Mouse (Mus musculus) inflammation-experienced regulatory T-cells, adult 6 months (primary cell): ENCODE measurements around the gene Ckm. TPM values are rescaled to one million over a fixed set of nuclear protein-coding genes. Genes with fewer than 3 reads are reported as not detected.

Source experiments
- ATAC-seq: one replicate; pipeline ENCODE4 v1.8.0; 2017
- polyA plus RNA-seq, 3 experiments: library from polyadenylated mRNA; unstranded; fragments of 100-300 nt; shearing (Covaris generic); gene quantifications; one replicate each; pipeline ENCODE4 v1.2.1; 2017

Ckm gene
- polyA plus RNA-seq, 3 experiments from 2014 or later, result 0.25 TPM; not detected in 2

DNA sequence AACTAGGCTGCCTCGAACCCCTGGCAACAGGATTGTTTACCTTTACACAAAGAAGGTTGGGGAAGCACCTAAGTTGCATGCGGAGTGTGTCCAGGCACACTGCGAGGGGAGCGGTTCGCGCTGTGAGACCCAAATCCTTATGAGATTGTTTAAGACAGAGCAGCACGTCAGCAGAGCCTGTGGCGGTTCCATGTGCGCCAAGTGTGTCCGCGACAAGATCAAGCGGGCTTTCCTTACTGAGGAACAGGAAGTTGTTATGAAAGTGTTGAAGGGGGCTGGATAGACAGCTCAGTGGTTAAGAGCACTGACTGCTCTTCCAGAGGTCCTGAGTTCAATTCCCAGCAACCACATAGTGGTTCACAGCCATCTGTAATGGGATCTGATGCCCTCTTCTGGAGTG is 63.7 kb downstream of the Ckm start:
- no peak for ATAC-seq

DNA sequence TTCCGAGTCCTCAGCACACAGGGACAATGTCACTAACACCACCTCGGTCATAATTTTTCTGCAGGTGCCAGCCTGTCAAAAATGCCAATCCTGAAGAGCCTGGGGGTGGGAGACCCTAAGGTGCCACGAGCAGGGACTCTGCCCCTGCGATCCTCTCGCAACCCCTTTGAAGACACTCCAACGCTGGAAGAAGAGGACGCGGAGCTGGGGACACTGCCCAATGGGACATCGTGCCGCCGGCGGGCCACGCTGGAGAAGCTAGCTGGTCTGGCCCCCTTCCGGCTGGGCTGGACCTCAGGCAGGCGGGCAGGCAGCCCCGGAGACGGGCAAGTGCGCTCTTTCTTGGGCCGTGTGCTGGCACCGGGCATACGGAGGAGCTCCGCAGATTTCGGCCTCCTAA is 64.8 kb downstream of the Ckm start:
- ATAC-seq, result no peak

DNA sequence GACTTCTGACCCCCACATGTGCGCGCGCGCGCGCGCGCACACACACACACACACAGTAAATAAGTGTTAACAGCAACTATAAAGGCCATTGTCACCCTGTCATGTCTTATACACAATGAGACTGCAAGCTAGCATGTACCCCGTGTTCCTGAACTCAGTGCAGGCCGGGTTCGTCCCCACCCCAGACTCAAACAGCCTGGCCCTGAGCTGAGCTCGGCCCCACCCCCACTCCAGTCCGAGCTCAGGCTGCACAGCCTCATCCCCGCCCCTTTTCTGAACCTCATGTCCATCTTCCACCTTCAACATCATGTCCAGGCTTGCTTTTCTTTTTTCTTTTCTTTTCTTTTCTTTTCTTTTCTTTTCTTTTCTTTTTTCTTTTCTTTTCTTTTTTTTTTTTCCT is 65.7 kb downstream of the Ckm start:
- no peak for ATAC-seq

DNA sequence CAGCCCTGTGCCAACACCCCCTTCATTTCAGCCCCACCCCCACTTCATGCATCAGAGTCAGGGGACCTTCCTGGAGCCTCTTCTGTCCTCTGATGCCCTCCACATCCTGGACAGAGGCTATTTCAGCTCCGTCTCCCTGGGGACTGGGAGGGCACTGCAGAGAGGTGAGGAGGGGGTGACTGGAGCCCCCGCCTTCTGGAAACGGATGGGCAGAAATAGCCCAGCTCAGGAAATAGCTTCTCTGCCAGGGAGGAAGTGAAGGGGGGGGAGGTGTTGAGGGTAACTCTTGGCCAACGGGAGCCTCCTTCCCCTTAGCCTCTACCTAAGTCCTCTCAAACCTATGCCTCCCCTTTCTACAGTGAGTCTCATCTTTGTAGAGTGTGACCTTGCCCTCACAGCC is 67.8 kb downstream of the Ckm start:
- ATAC-seq, result no peak

Other genes with a start within 250 kb of the Ckm start
- gene Gipr, start 238.6 kb upstream of the Ckm start, polyA plus RNA-seq, result not detected
- 10 to 100 TPM; 10.2 to 16.5 (median 16.5) TPM for gene Eml2, start 228.4 kb upstream of the Ckm start, polyA plus RNA-seq
- under 1 TPM in 1 of 3 experiments, not detected in 2; 0.13 TPM for gene Gpr4, start 192.2 kb upstream of the Ckm start, polyA plus RNA-seq
- gene Opa3, start 176.4 kb upstream of the Ckm start, polyA plus RNA-seq, result 10 to 100 TPM; 14.3 to 20.8 (median 16.6) TPM
- 100 to 1,000 TPM in 1 of 3 experiments, 10 to 100 TPM in 2; 74.0 to 103 (median 94.6) TPM for gene Vasp, start 133.0 kb upstream of the Ckm start, polyA plus RNA-seq
- 1 to 10 TPM in 2 of 3 experiments, under 1 TPM in 1; 0.74 to 3.1 (median 2.1) TPM for gene Ppm1n, start 124.7 kb upstream of the Ckm start, polyA plus RNA-seq
- not detected for gene Rtn2, start 122.2 kb upstream of the Ckm start, polyA plus RNA-seq
- gene Fosb, start 94.7 kb upstream of the Ckm start, polyA plus RNA-seq, result 1 to 10 TPM in 2 of 3 experiments, under 1 TPM in 1; 0.98 to 8.0 (median 2.0) TPM
- gene Ercc1, start 60.0 kb upstream of the Ckm start, polyA plus RNA-seq, result 10 to 100 TPM; 51.1 to 68.7 (median 55.2) TPM
- 10 to 100 TPM in 2 of 3 experiments, 1 to 10 TPM in 1; 8.9 to 22.4 (median 17.6) TPM for gene Cd3eap, start 45.3 kb upstream of the Ckm start, polyA plus RNA-seq
- gene Ppp1r13l, start 45.0 kb upstream of the Ckm start, polyA plus RNA-seq, result not detected
- 10 to 100 TPM in 2 of 3 experiments, 1 to 10 TPM in 1; 7.8 to 10.9 (median 10.8) TPM for gene Ercc2, start 22.8 kb upstream of the Ckm start, polyA plus RNA-seq
- gene Klc3, start 672 bp upstream of the Ckm start, polyA plus RNA-seq, result 1 to 10 TPM; 1.5 to 4.8 (median 2.7) TPM
- 1 to 10 TPM in 1 of 3 experiments, under 1 TPM in 2; 0.87 to 1.3 (median 0.89) TPM for gene Mark4, start 54.0 kb downstream of the Ckm start, polyA plus RNA-seq
- not detected for gene Exoc3l2, start 58.6 kb downstream of the Ckm start, polyA plus RNA-seq
- gene Bloc1s3, start 103.6 kb downstream of the Ckm start, polyA plus RNA-seq, result under 1 TPM; 0.63 to 0.99 (median 0.65) TPM
- 10 to 100 TPM; 24.6 to 47.8 (median 43.3) TPM for gene Trappc6a, start 103.6 kb downstream of the Ckm start, polyA plus RNA-seq
- gene Nkpd1, start 113.1 kb downstream of the Ckm start, polyA plus RNA-seq, result not detected
- gene Ppp1r37, start 158.3 kb downstream of the Ckm start, polyA plus RNA-seq, result 1 to 10 TPM; 2.5 to 5.3 (median 2.8) TPM
- gene Zfp296, start 172.5 kb downstream of the Ckm start, polyA plus RNA-seq, result 1 to 10 TPM in 2 of 3 experiments, under 1 TPM in 1; 0.87 to 2.3 (median 2.0) TPM
- gene Gemin7, start 172.8 kb downstream of the Ckm start, polyA plus RNA-seq, result 100 to 1,000 TPM in 1 of 3 experiments, 10 to 100 TPM in 2; 77.6 to 107 (median 89.0) TPM
- 10 to 100 TPM in 1 of 3 experiments, 1 to 10 TPM in 2; 8.1 to 10.8 (median 9.8) TPM for gene Clasrp, start 199.7 kb downstream of the Ckm start, polyA plus RNA-seq
- 10 to 100 TPM; 11.2 to 18.9 (median 17.4) TPM for gene Relb, start 224.7 kb downstream of the Ckm start, polyA plus RNA-seq